Comparison of ENCODE assay signal across 17 mouse cellular contexts in genomic region chr13:34793066-34793465, GRCm38 (mm10). TPM values are rescaled to one million over a fixed set of nuclear protein-coding genes. Genes with fewer than 3 reads are reported as not detected.
DNase-seq lines count a peak whose midpoint lies in the region; ATAC-seq lines count a peak whose summit lies in the region.
"Had no signal": no experiment of that assay in that cellular context is flagged by ENCODE, and none has a peak within 500 bp of the region (broad histone marks: within the 10 kb centered on the region; RNA-seq: fewer than 3 reads in every experiment).

No protein-coding gene starts in this region.

- peak; percentile 35 for DNase-seq in heart, adult 8-10 months (ENCODE audit: low spot score)
- no peak for DNase-seq in heart, postnatal 10 days
- peak; percentile 7 for DNase-seq in lung, postnatal 36 days
- DNase-seq in lung, postnatal 10 days = no peak
- DNase-seq in gastrocnemius, postnatal 36 days = no peak
- no peak for DNase-seq in adrenal gland, adult 8-10 months
- DNase-seq: adrenal gland, postnatal 36 days; gastrocnemius, postnatal 10 days; left cerebral cortex, postnatal 4 days; retina, postnatal 1 day; right cerebral cortex, postnatal 25 days had no signal

- intact Hi-C loops in heart, postnatal 10 days (cut with DNase I) = loop anchor here (5.0 kb wide), 4 partner anchors 51 to 606 kb away; no protein-coding TSS in a partner anchor
- intact Hi-C loops in gastrocnemius, postnatal 36 days (cut with DNase I) = loop anchor here (5.0 to 10.0 kb wide), 2 partner anchors 69 to 608 kb away; no protein-coding TSS in a partner anchor

- peak; percentile 66; the same call in 1 of the 2 replicates for ATAC-seq in common myeloid progenitor, adult 5-6 weeks (replicated peaks; ENCODE audit: low read depth, poor library complexity, severe bottlenecking)
- ATAC-seq: forebrain, embryonic 15.5 days; inflammation-experienced regulatory T-cells, adult 6 months; midbrain, embryonic 15.5 days had no signal

RNA-seq across cellular contexts. Expression of gene Fam50b, which starts 58.4 kb away (rescaled TPM):
- total RNA-seq in heart, adult 8-10 months (2022) = not detected
- not detected for total RNA-seq in heart, postnatal 10 days (2021)
- not detected in 2 replicates for total RNA-seq in common myeloid progenitor, adult 5-6 weeks (2017)
- total RNA-seq in gastrocnemius, postnatal 36 days (2021) = not detected
- not detected for total RNA-seq in adrenal gland, adult 8-10 months (2022)
- total RNA-seq: adrenal gland, postnatal 36 days; gastrocnemius, postnatal 10 days; heart, postnatal 4 days; left cerebral cortex, adult 2 months; left cerebral cortex, postnatal 4 days had no signal

Comparison
In these comparisons a context has a peak if more than half of its experiments do, and no peak if none do; other contexts are left out.
1. DNase-seq: peak in heart, adult 8-10 months (single experiment) and lung, postnatal 36 days (single experiment); none in heart, postnatal 10 days (0 of 2), lung, postnatal 10 days (single experiment), gastrocnemius, postnatal 36 days (0 of 2) and adrenal gland, adult 8-10 months (single experiment).